Mouse (Mus musculus): ENCODE measurements at regions not wholly inside any gene's neighbourhood (a gene's known extent, or its start where the extent isn't known, plus 50 kb on each side); places are given as distances from the start of the nearest gene placed in this dataset.

DNA sequence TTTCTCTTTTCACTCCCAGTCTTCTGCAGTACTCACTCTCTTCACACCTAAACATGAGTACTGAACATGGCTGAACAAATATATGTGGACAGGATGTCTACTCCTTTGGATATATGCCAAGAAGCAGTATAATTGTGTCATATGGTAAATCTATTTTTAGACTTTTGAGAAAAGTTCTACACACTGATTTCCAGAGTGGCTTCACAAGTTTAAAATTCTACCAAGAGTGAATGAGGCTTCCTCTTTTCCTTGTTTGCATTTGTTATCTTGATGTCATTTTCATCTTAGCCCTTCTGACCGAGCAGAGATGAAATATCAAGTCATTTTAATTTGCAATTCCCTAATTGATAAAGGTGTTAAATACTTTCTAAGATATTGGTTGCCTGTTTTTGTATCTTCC is 1254.6 kb upstream of the Zeb2 start:
- H3K4me1 ChIP-seq = no peaks in the 10 kb centered on the region
- no peaks in the 10 kb centered on the region for H3K9me3 ChIP-seq
- no peaks in the 10 kb centered on the region for H3K36me3 ChIP-seq (replicated peaks)
- DNase-seq (ENCODE audit: low spot score) = no peak
- no peak overlapping the region for H3K27ac ChIP-seq (replicated peaks)
- WGBS = 75% methylated on average over 1 of the region's 1 CpGs
- H3K4me3 ChIP-seq = no peak overlapping the region
- no peaks in the 10 kb centered on the region for H3K27me3 ChIP-seq (replicated peaks; ENCODE audit: low read depth, poor library complexity, severe bottlenecking)

DNA sequence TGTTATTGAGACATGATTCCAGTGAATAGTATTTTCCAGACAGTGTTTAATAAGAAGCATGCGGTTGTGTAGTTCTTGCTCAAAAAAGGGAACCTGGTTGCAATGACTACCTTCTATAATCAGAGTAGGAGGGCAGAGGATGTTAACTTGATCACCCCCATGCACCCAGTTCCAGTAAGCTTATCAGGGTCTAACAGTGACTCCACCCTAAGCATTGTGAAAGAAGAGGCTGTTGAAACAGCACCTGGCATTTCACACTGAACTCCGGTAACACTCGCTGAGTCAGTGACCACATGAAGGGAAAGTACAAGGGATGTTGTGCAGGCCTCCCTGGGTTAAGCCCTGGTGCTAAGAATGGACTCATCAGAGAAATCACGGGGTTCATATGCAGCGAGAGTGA is 1253.8 kb upstream of the Zeb2 start:
- no peaks in the 10 kb centered on the region for H3K4me1 ChIP-seq
- no peak overlapping the region for H3K4me3 ChIP-seq
- no peaks in the 10 kb centered on the region for H3K9me3 ChIP-seq
- 83% methylated on average over 5 of the region's 5 CpGs for WGBS
- H3K27me3 ChIP-seq (replicated peaks; ENCODE audit: low read depth, poor library complexity, severe bottlenecking) = no peaks in the 10 kb centered on the region
- H3K27ac ChIP-seq (replicated peaks) = no peak overlapping the region
- H3K36me3 ChIP-seq (replicated peaks) = no peaks in the 10 kb centered on the region
- no peak for DNase-seq (ENCODE audit: low spot score)

GRCm38 (mm10) chr2:46368882-46369281 is 1251.7 kb upstream of the Zeb2 start:
- no peaks in the 10 kb centered on the region for H3K4me1 ChIP-seq
- no peaks in the 10 kb centered on the region for H3K9me3 ChIP-seq
- no peak for DNase-seq (ENCODE audit: low spot score)
- WGBS = 96% methylated on average over 4 of the region's 4 CpGs
- no peaks in the 10 kb centered on the region for H3K36me3 ChIP-seq (replicated peaks)
- no peaks in the 10 kb centered on the region for H3K27me3 ChIP-seq (replicated peaks; ENCODE audit: low read depth, poor library complexity, severe bottlenecking)
- H3K4me3 ChIP-seq = no peak overlapping the region
- H3K27ac ChIP-seq (replicated peaks) = no peak overlapping the region

DNA sequence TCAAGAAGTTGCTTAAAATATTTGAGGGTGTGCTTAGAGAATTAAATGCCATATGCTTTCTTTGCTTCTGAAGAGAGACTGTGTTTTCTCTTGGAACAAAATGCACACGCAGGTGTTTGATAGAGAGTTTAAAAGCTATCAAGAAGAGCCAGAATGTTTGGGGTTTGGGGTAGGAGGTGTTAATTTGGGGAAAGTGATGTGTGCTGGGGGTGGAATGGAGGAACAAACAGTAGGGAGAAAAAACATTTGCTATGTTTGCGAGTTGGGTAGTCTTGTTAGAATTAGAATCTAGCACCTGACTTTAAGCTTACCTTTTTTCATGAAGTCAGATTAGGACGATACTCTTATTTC is 1248.9 kb upstream of the Zeb2 start:
- no peak for DNase-seq (ENCODE audit: low spot score)
- 92% methylated on average over 3 of the region's 3 CpGs for WGBS
- no peaks in the 10 kb centered on the region for H3K36me3 ChIP-seq (replicated peaks)

DNA sequence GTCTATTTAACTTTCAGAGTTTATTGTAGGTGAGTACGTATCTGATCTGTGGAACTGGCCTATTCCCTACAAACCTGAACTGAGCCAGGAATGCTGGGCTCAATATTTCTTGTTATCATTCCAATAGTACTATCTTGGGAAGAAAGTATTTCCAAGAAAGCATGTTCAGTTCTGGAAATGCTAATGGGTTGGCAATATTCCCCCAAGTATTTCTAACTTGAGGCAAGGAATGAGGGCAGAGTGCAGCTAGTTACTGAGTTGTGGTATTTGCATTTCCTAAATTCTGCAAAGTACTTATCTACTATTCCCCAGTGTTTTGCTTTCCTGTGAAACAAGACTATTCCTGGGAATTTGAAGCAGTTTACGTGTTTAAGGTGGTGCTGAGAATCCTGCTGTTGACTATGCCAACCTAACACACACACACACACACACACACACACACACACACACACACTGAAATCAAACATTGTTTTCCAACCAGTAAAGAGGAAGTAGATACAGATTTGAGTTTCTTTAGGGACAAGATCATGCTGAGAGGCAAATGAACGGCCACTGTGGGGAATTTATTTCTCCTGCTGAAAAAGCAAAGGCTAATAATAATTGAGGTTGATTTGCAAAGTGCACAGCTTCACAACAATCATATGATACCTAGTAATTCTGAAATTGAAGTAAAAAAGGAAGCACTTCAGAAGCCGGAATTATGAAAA is 1248.4 kb upstream of the Zeb2 start:
- no peaks in the 10 kb centered on the region for H3K27me3 ChIP-seq (replicated peaks; ENCODE audit: low read depth, poor library complexity, severe bottlenecking)
- no peaks in the 10 kb centered on the region for H3K36me3 ChIP-seq (replicated peaks)
- no peaks in the 10 kb centered on the region for H3K4me1 ChIP-seq
- H3K27ac ChIP-seq (replicated peaks) = no peak overlapping the region
- 86% methylated on average over 4 of the region's 4 CpGs for WGBS
- H3K4me3 ChIP-seq = no peak overlapping the region
- DNase-seq (ENCODE audit: low spot score) = no peak
- H3K9me3 ChIP-seq = no peaks in the 10 kb centered on the region

More for the DNA sequence above, 1248.9 kb upstream of the Zeb2 start:
- Histone ChIP-seq H3K27me3 (replicated peaks; ENCODE audit: low read depth, poor library complexity, severe bottlenecking) (no peaks in the 10 kb centered on the region), H3K9me3 (no peaks in the 10 kb centered on the region), H3K27ac (replicated peaks) (no peak overlapping the region), H3K4me1 (no peaks in the 10 kb centered on the region), H3K4me3 (no peak overlapping the region)

DNA sequence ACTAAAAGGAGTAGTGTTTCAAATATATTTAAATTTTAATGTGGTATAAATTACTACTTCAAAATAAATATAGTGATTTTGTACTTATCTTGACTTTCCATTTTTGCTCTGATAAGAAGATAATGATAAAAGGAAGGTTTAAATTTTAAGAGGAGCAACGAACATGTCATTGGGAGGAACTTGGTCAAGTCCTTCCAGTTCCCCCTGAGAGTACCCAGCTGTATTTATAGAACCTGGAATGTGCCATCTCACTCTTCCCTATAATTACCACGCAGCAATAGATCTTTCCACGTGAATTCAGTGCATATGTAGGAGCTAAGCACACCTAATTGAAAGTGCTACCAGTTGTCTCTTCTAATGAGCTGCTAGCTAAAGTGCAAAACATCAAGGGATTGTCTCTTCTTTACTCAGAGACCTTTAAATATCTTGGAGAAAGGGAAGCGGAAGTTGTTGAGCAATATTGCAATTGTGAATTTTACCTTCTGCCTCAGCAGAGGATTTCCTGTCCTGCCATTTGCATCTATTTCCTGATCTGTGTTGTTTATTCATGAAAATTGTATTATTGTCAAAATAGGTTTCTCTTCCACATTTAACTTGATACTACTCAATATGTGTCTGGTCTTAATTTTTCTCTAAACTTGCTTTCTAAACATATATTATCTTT is 1243.0 kb upstream of the Zeb2 start:
- 73% methylated on average over 4 of the region's 4 CpGs for whole genome bisulfite sequencing
- H3K4me3 ChIP-seq = no peak overlapping the region
- no peak for DNase-seq (ENCODE audit: low spot score)
- no peaks in the 10 kb centered on the region for H3K4me1 ChIP-seq
- H3K27ac ChIP-seq (replicated peaks) = no peak overlapping the region
- no peaks in the 10 kb centered on the region for H3K27me3 ChIP-seq (replicated peaks; ENCODE audit: low read depth, poor library complexity, severe bottlenecking)
- no peaks in the 10 kb centered on the region for H3K36me3 ChIP-seq (replicated peaks)
- H3K9me3 ChIP-seq = no peaks in the 10 kb centered on the region

- Histone ChIP-seq H3K4me3 (no peak overlapping the region), H3K36me3 (replicated peaks) (no peaks in the 10 kb centered on the region), H3K4me1 (no peaks in the 10 kb centered on the region), H3K27ac (replicated peaks) (no peak overlapping the region), H3K9me3 (no peaks in the 10 kb centered on the region), H3K27me3 (replicated peaks; ENCODE audit: low read depth, poor library complexity, severe bottlenecking) (no peaks in the 10 kb centered on the region)
- WGBS = 90% methylated on average over 3 of the region's 3 CpGs
- DNase-seq (ENCODE audit: low spot score) = no peak
These were observed 1241.0 kb upstream of the Zeb2 start for GRCm38 (mm10) chr2:46358225-46358624.

GRCm38 (mm10) chr2:46356651-46357050 is 1239.5 kb upstream of the Zeb2 start:
- 90% methylated on average over 3 of the region's 3 CpGs for WGBS
- no peak for DNase-seq (ENCODE audit: low spot score)
- H3K9me3 ChIP-seq = no peaks in the 10 kb centered on the region
- no peaks in the 10 kb centered on the region for H3K36me3 ChIP-seq (replicated peaks)
- no peak overlapping the region for H3K4me3 ChIP-seq
- no peaks in the 10 kb centered on the region for H3K4me1 ChIP-seq
- no peaks in the 10 kb centered on the region for H3K27me3 ChIP-seq (replicated peaks; ENCODE audit: low read depth, poor library complexity, severe bottlenecking)
- no peak overlapping the region for H3K27ac ChIP-seq (replicated peaks)

- no peak overlapping the region for H3K27ac ChIP-seq (replicated peaks)
- H3K27me3 ChIP-seq (replicated peaks; ENCODE audit: low read depth, poor library complexity, severe bottlenecking) = no peaks in the 10 kb centered on the region
- no peak overlapping the region for H3K4me3 ChIP-seq
- DNase-seq (ENCODE audit: low spot score) = no peak
- H3K36me3 ChIP-seq (replicated peaks) = no peaks in the 10 kb centered on the region
- no peaks in the 10 kb centered on the region for H3K4me1 ChIP-seq
- H3K9me3 ChIP-seq = no peaks in the 10 kb centered on the region
- 88% methylated on average over 4 of the region's 4 CpGs for WGBS
These were observed 1223.5 kb upstream of the Zeb2 start for GRCm38 (mm10) chr2:46340694-46341093.

DNA sequence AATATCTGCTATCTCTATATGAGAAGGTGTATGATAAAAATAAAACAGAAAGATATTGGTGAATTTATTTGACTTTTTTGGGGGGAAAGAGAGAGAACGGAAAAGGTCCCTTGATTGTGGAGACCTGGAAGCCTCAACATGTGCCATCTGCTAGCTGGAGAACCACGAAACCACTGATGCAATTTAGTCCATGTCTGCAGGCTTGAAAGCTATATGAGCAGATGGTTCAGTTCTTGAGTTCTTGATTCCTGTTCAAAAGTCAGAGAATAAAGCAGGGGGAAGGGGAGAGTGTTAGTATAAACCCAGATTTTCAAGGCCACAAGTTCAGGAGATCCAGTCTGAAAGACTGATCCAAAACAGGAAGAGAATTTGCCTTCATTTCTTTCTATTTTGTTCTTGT is 1199.5 kb upstream of the Zeb2 start:
- 88% methylated on average over 2 of the region's 2 CpGs for WGBS
- no peaks in the 10 kb centered on the region for H3K27me3 ChIP-seq (replicated peaks; ENCODE audit: low read depth, poor library complexity, severe bottlenecking)
- DNase-seq (ENCODE audit: low spot score) = no peak

GRCm38 (mm10) chr2:46315243-46315642 is 1198.0 kb upstream of the Zeb2 start:
- Histone ChIP-seq H3K36me3 (replicated peaks) (no peaks in the 10 kb centered on the region), H3K27ac (replicated peaks) (no peak overlapping the region), H3K9me3 (no peaks in the 10 kb centered on the region), H3K4me3 (no peak overlapping the region), H3K27me3 (replicated peaks; ENCODE audit: low read depth, poor library complexity, severe bottlenecking) (no peaks in the 10 kb centered on the region), H3K4me1 (no peaks in the 10 kb centered on the region)
- 89% methylated on average over 3 of the region's 3 CpGs for WGBS
- DNase-seq (ENCODE audit: low spot score) = no peak

More for the DNA sequence above, 1199.5 kb upstream of the Zeb2 start:
- H3K4me3 ChIP-seq = no peak overlapping the region
- no peaks in the 10 kb centered on the region for H3K36me3 ChIP-seq (replicated peaks)
- no peaks in the 10 kb centered on the region for H3K9me3 ChIP-seq
- H3K27ac ChIP-seq (replicated peaks) = no peak overlapping the region
- H3K4me1 ChIP-seq = no peaks in the 10 kb centered on the region

DNA sequence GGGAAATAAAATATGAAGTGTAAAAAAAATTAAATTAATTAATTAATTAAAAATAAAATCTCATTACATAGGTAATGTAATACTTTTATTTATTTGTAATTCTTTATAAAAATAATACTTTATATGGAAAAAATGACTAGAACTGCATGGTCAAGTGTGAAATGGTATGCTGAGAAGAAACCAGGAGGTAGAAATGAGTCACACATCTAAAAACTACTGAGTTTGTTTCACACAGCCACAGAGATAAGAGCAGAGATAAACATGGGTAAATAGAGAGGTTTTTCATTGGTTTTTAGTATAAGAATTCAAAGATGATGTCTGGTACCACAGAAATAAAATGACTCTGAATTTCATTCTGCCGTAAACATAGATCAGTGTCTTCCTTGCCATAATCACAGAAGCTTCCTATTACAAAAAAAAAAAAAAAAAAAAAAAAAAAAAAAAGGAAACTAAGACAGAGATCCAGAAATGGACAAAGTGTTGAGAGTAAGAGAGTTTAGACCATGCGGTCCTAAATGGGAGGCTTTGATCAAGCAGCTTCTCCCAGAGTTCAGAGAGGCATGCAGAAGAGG is 1190.5 kb upstream of the Zeb2 start:
- Histone ChIP-seq H3K4me1 (no peaks in the 10 kb centered on the region), H3K4me3 (no peak overlapping the region), H3K27me3 (replicated peaks; ENCODE audit: low read depth, poor library complexity, severe bottlenecking) (no peaks in the 10 kb centered on the region), H3K27ac (replicated peaks) (no peak overlapping the region), H3K36me3 (replicated peaks) (no peaks in the 10 kb centered on the region), H3K9me3 (no peaks in the 10 kb centered on the region)
- 97% methylated on average over 2 of the region's 2 CpGs for WGBS
- DNase-seq (ENCODE audit: low spot score) = no peak

DNA sequence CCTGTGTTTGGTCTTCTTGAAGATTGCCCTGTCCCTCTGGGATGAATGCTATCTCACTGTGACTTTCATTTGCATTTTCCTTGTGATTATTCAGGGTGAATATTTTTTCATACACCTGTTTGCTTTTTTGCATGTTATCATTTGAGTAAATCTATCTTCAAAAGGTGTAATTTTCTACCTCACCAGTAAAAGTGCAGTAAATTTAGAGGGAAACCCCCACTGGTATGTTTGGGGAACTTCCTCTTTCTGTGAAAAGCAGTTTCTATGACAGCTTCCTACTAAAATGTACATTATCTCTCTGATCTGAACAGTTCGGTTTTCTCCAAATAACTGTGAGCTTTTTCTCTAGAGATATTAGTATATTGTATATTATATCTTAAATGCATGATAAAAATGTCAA is 1185.4 kb upstream of the Zeb2 start:
- Histone ChIP-seq H3K27ac (replicated peaks) (no peak overlapping the region), H3K4me1 (no peaks in the 10 kb centered on the region), H3K4me3 (no peak overlapping the region), H3K36me3 (replicated peaks) (no peaks in the 10 kb centered on the region), H3K27me3 (replicated peaks; ENCODE audit: low read depth, poor library complexity, severe bottlenecking) (no peaks in the 10 kb centered on the region), H3K9me3 (no peaks in the 10 kb centered on the region)
- WGBS = 82% methylated on average over 1 of the region's 1 CpGs
- no peak for DNase-seq (ENCODE audit: low spot score)

Data from embryonic facial prominence, embryonic 10.5 days (tissue).